Mouse (Mus musculus): ENCODE results near the gene Mybph.

Gene Mybph

GRCm38 (mm10) chr1:134193126-134193525 lies at the start of gene Mybph:
Gene Mybph, plus strand, starts transcription at chr1:134193448.
- no peak for DNase-seq

- DNase-seq: no peak
These were observed 47.2 kb upstream of the Mybph start for GRCm38 (mm10) chr1:134146066-134146465.

GRCm38 (mm10) chr1:134150076-134150475 lies 43.2 kb upstream of the Mybph start:
- DNase-seq: no peak

- no peak for DNase-seq
These were observed 42.5 kb upstream of the Mybph start for GRCm38 (mm10) chr1:134150745-134151144.

GRCm38 (mm10) chr1:134151655-134152412 lies 41.4 kb upstream of the Mybph start:
- peak; percentile 67 for DNase-seq

- no peak for DNase-seq
These were observed 40.3 kb upstream of the Mybph start for GRCm38 (mm10) chr1:134152626-134153590.

GRCm38 (mm10) chr1:134154121-134154520 lies 39.1 kb upstream of the Mybph start:
- DNase-seq: no peak

- DNase-seq: no peak
These were observed 38.6 kb upstream of the Mybph start for GRCm38 (mm10) chr1:134154655-134155054.

GRCm38 (mm10) chr1:134160404-134160803 lies 32.8 kb upstream of the Mybph start:
- no peak for DNase-seq

GRCm38 (mm10) chr1:134161399-134161798 lies 31.8 kb upstream of the Mybph start:
- no peak for DNase-seq

GRCm38 (mm10) chr1:134162510-134163225 lies 30.6 kb upstream of the Mybph start:
- DNase-seq: no peak

GRCm38 (mm10) chr1:134163476-134163875 lies 29.8 kb upstream of the Mybph start:
- DNase-seq: no peak

GRCm38 (mm10) chr1:134164454-134164853 lies 28.8 kb upstream of the Mybph start:
- DNase-seq: no peak

GRCm38 (mm10) chr1:134166547-134166946 lies 26.7 kb upstream of the Mybph start:
- DNase-seq: no peak

GRCm38 (mm10) chr1:134167416-134168305 lies 25.6 kb upstream of the Mybph start:
- no peak for DNase-seq

- DNase-seq: no peak
These were observed 24.7 kb upstream of the Mybph start for GRCm38 (mm10) chr1:134168567-134168966.

- no peak for DNase-seq
These were observed 24.1 kb upstream of the Mybph start for GRCm38 (mm10) chr1:134168985-134169697.

- no peak for DNase-seq
These were observed 20.2 kb upstream of the Mybph start for GRCm38 (mm10) chr1:134173081-134173480.

- no peak for DNase-seq
These were observed 15.3 kb upstream of the Mybph start for GRCm38 (mm10) chr1:134177976-134178375.

- no peak for DNase-seq
These were observed 11.2 kb upstream of the Mybph start, which contains the start of gene Chil1 for GRCm38 (mm10) chr1:134182025-134182424. Gene Chil1, plus strand, starts transcription at chr1:134182176.

GRCm38 (mm10) chr1:134184089-134184488 lies 9.2 kb upstream of the Mybph start:
- DNase-seq: no peak

Data from thymus, postnatal 14 days (tissue).